Comparison of ENCODE assay signal across 8 mouse cellular contexts in the genomic region with DNA sequence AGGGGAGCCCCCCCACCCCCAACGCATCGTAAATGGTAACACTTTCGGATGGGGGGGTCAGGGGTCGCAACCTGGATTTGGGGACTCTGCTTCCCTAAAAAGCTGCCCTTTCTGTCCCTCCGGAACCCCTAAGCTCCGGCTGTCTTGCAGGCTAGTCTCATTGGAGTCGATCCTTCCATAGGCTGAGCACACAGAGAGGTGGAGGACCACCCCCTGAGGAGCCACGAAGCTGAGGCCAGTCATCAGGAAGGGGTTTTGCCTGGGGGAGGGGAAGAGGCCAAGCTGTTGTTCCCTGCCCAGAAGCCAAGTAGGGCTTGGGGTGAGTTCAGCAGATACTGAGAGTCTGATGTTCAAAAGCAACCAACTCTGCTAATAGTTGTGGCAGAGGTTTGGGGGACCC. TPM values are rescaled to one million over a fixed set of nuclear protein-coding genes. Genes with fewer than 3 reads are reported as not detected.
DNase-seq lines count a peak whose midpoint lies in the region; ATAC-seq and TF ChIP-seq lines count a peak whose summit lies in the region.

No protein-coding gene starts in this region.

- ATAC-seq in embryonic facial prominence, embryonic 12.5 days (ENCODE audit: insufficient number of reproducible peaks, insufficient read depth, low FRiP score, low TSS enrichment), result no peak
- ATAC-seq in intestine, postnatal 0 days, result no peak
- peak; percentile 26; the same call in 1 of the 2 replicates for ATAC-seq in neural tube, embryonic 14.5 days (ENCODE audit: low read depth)

- peaks cover 55% of the 10 kb centered on the region for H3K27me3 ChIP-seq in embryonic facial prominence, embryonic 12.5 days
- peaks cover 31% of the 10 kb centered on the region for H3K27me3 ChIP-seq in intestine, postnatal 0 days (replicated peaks; ENCODE audit: control insufficient read depth, insufficient read depth, low read length)
- no peaks in the 10 kb centered on the region for H3K27me3 ChIP-seq in neural tube, embryonic 14.5 days (ENCODE audit: control insufficient read depth, insufficient read depth, low read length)

- DNase-seq in layer of hippocampus, adult 2 months (ENCODE audit: low spot score in 2 of 2), result no peak
- no peak for DNase-seq in layer of hippocampus, postnatal 14 days (ENCODE audit: low spot score in 2 of 2)
- DNase-seq in cerebellum, adult 11-12 months, result no peak
- DNase-seq in left cerebral cortex, postnatal 10 days (ENCODE audit: extremely low spot score in 1 of 2, low spot score in 2 of 2), result no peak
- no peak for DNase-seq in kidney, postnatal 36 days

- peak overlapping the region; percentile 90 for H3K4me2 ChIP-seq in embryonic facial prominence, embryonic 12.5 days (replicated peaks)
- peak overlapping the region; percentile 96 for H3K4me2 ChIP-seq in intestine, postnatal 0 days (replicated peaks; ENCODE audit: low read depth)
- H3K4me2 ChIP-seq in neural tube, embryonic 14.5 days (ENCODE audit: low read depth, low read length), result peak overlapping the region; percentile 75

- TF ChIP-seq CTCF in layer of hippocampus, adult 2 months (conservative IDR thresholded peaks at IDR 0.05), result no peak
- no peak for TF ChIP-seq CTCF in intestine, postnatal 0 days (IDR thresholded peaks at IDR 0.05; ENCODE audit: low read depth)

- no peaks in the 10 kb centered on the region for H3K9me3 ChIP-seq in embryonic facial prominence, embryonic 12.5 days
- H3K9me3 ChIP-seq in intestine, postnatal 0 days (ENCODE audit: control insufficient read depth), result no peaks in the 10 kb centered on the region
- no peaks in the 10 kb centered on the region for H3K9me3 ChIP-seq in neural tube, embryonic 14.5 days (ENCODE audit: control insufficient read depth, low read length)

- H3K9ac ChIP-seq in embryonic facial prominence, embryonic 12.5 days, result peak overlapping the region; percentile 58; the same call in 1 of the 2 replicates
- peak overlapping the region; percentile 50; the same call in 1 of the 2 replicates for H3K9ac ChIP-seq in intestine, postnatal 0 days (ENCODE audit: low read depth, low read length)
- peak overlapping the region; percentile 76 for H3K9ac ChIP-seq in neural tube, embryonic 14.5 days (replicated peaks; ENCODE audit: low read depth, low read length)

- no peaks in the 10 kb centered on the region for H3K36me3 ChIP-seq in embryonic facial prominence, embryonic 12.5 days
- H3K36me3 ChIP-seq in intestine, postnatal 0 days (ENCODE audit: control insufficient read depth, insufficient read depth), result no peaks in the 10 kb centered on the region
- H3K36me3 ChIP-seq in neural tube, embryonic 14.5 days (ENCODE audit: control insufficient read depth, insufficient read depth, low read length), result no peaks in the 10 kb centered on the region

- peaks cover 11% of the 10 kb centered on the region; the same call in 1 of the 2 replicates for H3K4me1 ChIP-seq in embryonic facial prominence, embryonic 12.5 days
- H3K4me1 ChIP-seq in intestine, postnatal 0 days (replicated peaks; ENCODE audit: control insufficient read depth, insufficient read depth, low read length), result 0 out of 2 replicates have a peak, but pooled peaks cover 13% of the 10 kb centered on the region
- H3K4me1 ChIP-seq in neural tube, embryonic 14.5 days (ENCODE audit: control insufficient read depth, insufficient read depth, low read length), result peaks cover 9% of the 10 kb centered on the region

- intact Hi-C loops in left cerebral cortex, postnatal 10 days (cut with DNase I), result no loop called here

- H3K27ac ChIP-seq in layer of hippocampus, adult 2 months, result no peak overlapping the region
- H3K27ac ChIP-seq in embryonic facial prominence, embryonic 12.5 days, result no peak overlapping the region
- no peak overlapping the region for H3K27ac ChIP-seq in intestine, postnatal 0 days (ENCODE audit: low read depth, low read length)
- H3K27ac ChIP-seq in neural tube, embryonic 14.5 days (ENCODE audit: low read depth, low read length), result peak overlapping the region; percentile 28; the same call in 1 of the 2 replicates

- peak overlapping the region; percentile 55 for H3K4me3 ChIP-seq in layer of hippocampus, adult 2 months
- peak overlapping the region; percentile 50 for H3K4me3 ChIP-seq in embryonic facial prominence, embryonic 12.5 days
- peak overlapping the region; percentile 54 for H3K4me3 ChIP-seq in intestine, postnatal 0 days (ENCODE audit: low read depth, low read length)
- peak overlapping the region; percentile 43 for H3K4me3 ChIP-seq in neural tube, embryonic 14.5 days (ENCODE audit: low read depth, low read length)

- WGBS in embryonic facial prominence, embryonic 12.5 days, result 4% methylated on average over 8 of the region's 8 CpGs
- 12% methylated on average over 8 of the region's 8 CpGs for WGBS in intestine, postnatal 0 days
- whole genome bisulfite sequencing in neural tube, embryonic 14.5 days, result 4% methylated on average over 8 of the region's 8 CpGs

RNA-seq across cellular contexts. Expression of a gene that starts 26.0 kb away (rescaled TPM):
- under 1 TPM in 1 of 2 experiments, not detected in 1; 0.13 TPM for total RNA-seq in layer of hippocampus, adult 2 months (2021)
- total RNA-seq in layer of hippocampus, postnatal 14 days (2021), result not detected
- polyA plus RNA-seq in embryonic facial prominence, embryonic 12.5 days (2016; fragmentation: Nextera tagmentation; extraction: Ambion mirVana), result 1.8 and 2.6 TPM in 2 replicates
- polyA plus RNA-seq in intestine, postnatal 0 days (2015; fragmentation: Nextera tagmentation; extraction: Ambion mirVana), result not detected in 2 replicates
- 0.12 and 0.31 TPM in 2 replicates for polyA plus RNA-seq in neural tube, embryonic 14.5 days (2014; fragmentation: Nextera tagmentation; extraction: Ambion mirVana)
- not detected for total RNA-seq in left cerebral cortex, postnatal 10 days (2021)

RNA-seq across cellular contexts. Expression of a gene that starts 36.5 kb away (rescaled TPM):
- 100 to 1,000 TPM; 498 to 523 TPM for total RNA-seq in layer of hippocampus, adult 2 months (2021)
- 100 to 1,000 TPM; 504 to 527 TPM for total RNA-seq in layer of hippocampus, postnatal 14 days (2021)
- polyA plus RNA-seq in embryonic facial prominence, embryonic 12.5 days (2016; fragmentation: Nextera tagmentation; extraction: Ambion mirVana), result 637 TPM in 2 replicates
- polyA plus RNA-seq in intestine, postnatal 0 days (2015; fragmentation: Nextera tagmentation; extraction: Ambion mirVana), result 574 and 605 TPM in 2 replicates
- 617 and 621 TPM in 2 replicates for polyA plus RNA-seq in neural tube, embryonic 14.5 days (2014; fragmentation: Nextera tagmentation; extraction: Ambion mirVana)
- total RNA-seq in left cerebral cortex, postnatal 10 days (2021), result 100 to 1,000 TPM; 433 to 443 TPM

RNA-seq across cellular contexts. Expression of a gene that starts 42.1 kb away (rescaled TPM):
- total RNA-seq in layer of hippocampus, adult 2 months (2021), result 1 to 10 TPM; 3.8 TPM
- 1 to 10 TPM; 3.7 to 4.1 TPM for total RNA-seq in layer of hippocampus, postnatal 14 days (2021)
- 5.9 and 7.1 TPM in 2 replicates for polyA plus RNA-seq in embryonic facial prominence, embryonic 12.5 days (2016; fragmentation: Nextera tagmentation; extraction: Ambion mirVana)
- 2.2 and 2.4 TPM in 2 replicates for polyA plus RNA-seq in intestine, postnatal 0 days (2015; fragmentation: Nextera tagmentation; extraction: Ambion mirVana)
- 0.72 and 2.1 TPM in 2 replicates for polyA plus RNA-seq in neural tube, embryonic 14.5 days (2014; fragmentation: Nextera tagmentation; extraction: Ambion mirVana)
- 10 to 100 TPM; 14.0 to 15.2 TPM for total RNA-seq in left cerebral cortex, postnatal 10 days (2021)

RNA-seq across cellular contexts. Expression of a gene that starts 56.5 kb away (rescaled TPM):
- 10 to 100 TPM; 21.6 to 22.3 TPM for total RNA-seq in layer of hippocampus, adult 2 months (2021)
- total RNA-seq in layer of hippocampus, postnatal 14 days (2021), result 10 to 100 TPM; 22.9 to 28.8 TPM
- polyA plus RNA-seq in embryonic facial prominence, embryonic 12.5 days (2016; fragmentation: Nextera tagmentation; extraction: Ambion mirVana), result 36.2 and 40.5 TPM in 2 replicates
- 24.1 and 30.6 TPM in 2 replicates for polyA plus RNA-seq in intestine, postnatal 0 days (2015; fragmentation: Nextera tagmentation; extraction: Ambion mirVana)
- polyA plus RNA-seq in neural tube, embryonic 14.5 days (2014; fragmentation: Nextera tagmentation; extraction: Ambion mirVana), result 22.4 and 25.4 TPM in 2 replicates
- total RNA-seq in left cerebral cortex, postnatal 10 days (2021), result 10 to 100 TPM; 19.7 to 20.4 TPM
